Mouse (Mus musculus): ENCODE data around the gene Plekho1.
"Not testable (repeated sequence)": the region's sequence is repeated elsewhere in the genome, so short reads cannot be mapped to it uniquely, and the experiment has no call there.

Gene Plekho1

GRCm38 (mm10) chr3:95980276-95980970 lies 15.4 kb downstream of the Plekho1 start:
- no peak for DNase-seq (ENCODE audit: low spot score in 2 of 2)

- DNase-seq (ENCODE audit: low spot score in 2 of 2): no peak
These were observed 17.5 kb downstream of the Plekho1 start for GRCm38 (mm10) chr3:95978265-95978664.

- not testable (repeated sequence) for DNase-seq (ENCODE audit: low spot score in 2 of 2)
These were observed 18.2 kb downstream of the Plekho1 start for GRCm38 (mm10) chr3:95977587-95977986.

- no peak for DNase-seq (ENCODE audit: low spot score in 2 of 2)
These were observed 18.7 kb downstream of the Plekho1 start for GRCm38 (mm10) chr3:95977079-95977478.

- no peak for DNase-seq (ENCODE audit: low spot score in 2 of 2)
These were observed 22.7 kb downstream of the Plekho1 start for GRCm38 (mm10) chr3:95972873-95973634.

GRCm38 (mm10) chr3:95972251-95972872 lies 23.4 kb downstream of the Plekho1 start:
- DNase-seq (ENCODE audit: low spot score in 2 of 2): no peak

- not testable (repeated sequence) for DNase-seq (ENCODE audit: low spot score in 2 of 2)
These were observed 25.1 kb downstream of the Plekho1 start for GRCm38 (mm10) chr3:95970661-95971060.

- no peak for DNase-seq (ENCODE audit: low spot score in 2 of 2)
These were observed 26.5 kb downstream of the Plekho1 start for GRCm38 (mm10) chr3:95969277-95969676.

- DNase-seq (ENCODE audit: low spot score in 2 of 2): no peak
These were observed 30.0 kb downstream of the Plekho1 start for GRCm38 (mm10) chr3:95965518-95966451.

GRCm38 (mm10) chr3:95963681-95964080 lies 32.1 kb downstream of the Plekho1 start:
- no peak for DNase-seq (ENCODE audit: low spot score in 2 of 2)

GRCm38 (mm10) chr3:95963230-95963629 lies 32.6 kb downstream of the Plekho1 start:
- no peak for DNase-seq (ENCODE audit: low spot score in 2 of 2)

GRCm38 (mm10) chr3:95962182-95962581 lies 33.6 kb downstream of the Plekho1 start:
- not testable (repeated sequence) for DNase-seq (ENCODE audit: low spot score in 2 of 2)

- no peak for DNase-seq (ENCODE audit: low spot score in 2 of 2)
These were observed 36.0 kb downstream of the Plekho1 start for GRCm38 (mm10) chr3:95959807-95960206.

- DNase-seq (ENCODE audit: low spot score in 2 of 2): no peak
These were observed 36.7 kb downstream of the Plekho1 start for GRCm38 (mm10) chr3:95959082-95959481.

GRCm38 (mm10) chr3:95957359-95958148 lies 38.2 kb downstream of the Plekho1 start:
- DNase-seq (ENCODE audit: low spot score in 2 of 2): no peak

- DNase-seq (ENCODE audit: low spot score in 2 of 2): no peak
These were observed 40.5 kb downstream of the Plekho1 start for GRCm38 (mm10) chr3:95955318-95955717.

GRCm38 (mm10) chr3:95954648-95955173 lies 41.1 kb downstream of the Plekho1 start:
- DNase-seq (ENCODE audit: low spot score in 2 of 2): not testable (repeated sequence)

- DNase-seq (ENCODE audit: low spot score in 2 of 2): no peak
These were observed 42.3 kb downstream of the Plekho1 start for GRCm38 (mm10) chr3:95953522-95953921.

GRCm38 (mm10) chr3:95953023-95953422 lies 42.8 kb downstream of the Plekho1 start:
- no peak for DNase-seq (ENCODE audit: low spot score in 2 of 2)

- not testable (repeated sequence) for DNase-seq (ENCODE audit: low spot score in 2 of 2)
These were observed 44.2 kb downstream of the Plekho1 start for GRCm38 (mm10) chr3:95951566-95951965.

Data from urinary bladder, adult 18-20 months (tissue).